Mouse (Mus musculus): ENCODE data around the gene Ogfr. TPM values are rescaled to one million over a fixed set of nuclear protein-coding genes. Genes with fewer than 3 reads are reported as not detected.

Gene Ogfr
- polyA plus RNA-seq, 1 experiment from 2014 or later, result 23.9 TPM

DNA sequence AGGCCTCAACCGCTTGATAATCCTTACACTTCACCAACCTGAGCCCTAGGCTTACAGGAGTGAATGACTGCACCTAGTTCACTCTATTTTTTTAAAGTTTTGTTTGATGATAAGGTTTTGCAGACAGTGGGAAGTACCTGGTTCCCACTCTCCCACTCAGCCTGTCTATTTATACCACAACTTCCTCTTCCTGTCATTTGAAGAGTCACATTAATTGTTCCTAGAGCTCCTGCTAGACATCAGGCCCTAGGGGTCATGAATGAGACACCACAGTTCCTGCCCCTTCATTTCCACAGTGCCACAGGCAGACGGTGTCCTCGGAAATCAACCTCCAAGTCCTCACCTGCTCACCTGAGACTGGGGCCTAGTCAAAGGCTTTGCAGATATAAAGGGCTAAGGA is 32.6 kb upstream of the Ogfr start:
- no peaks in the 10 kb centered on the region for H3K4me1 ChIP-seq (replicated peaks; ENCODE audit: control insufficient read depth, insufficient read depth)
- no peak overlapping the region for H3K27ac ChIP-seq (replicated peaks)
- no peak for TF ChIP-seq EP300 (optimal IDR thresholded peaks at IDR 0.05)
- TF ChIP-seq CTCF (IDR thresholded peaks at IDR 0.05; ENCODE audit: low read depth), result no peak
- H3K4me2 ChIP-seq (replicated peaks; ENCODE audit: low read depth), result no peak overlapping the region
- no peak for DNase-seq (ENCODE audit: low spot score)
- WGBS, result 66% methylated on average over 3 of the region's 3 CpGs
- H3K9me3 ChIP-seq (ENCODE audit: control insufficient read depth, low read length), result no peaks in the 10 kb centered on the region
- H3K4me3 ChIP-seq (ENCODE audit: low read depth, low read length), result no peak overlapping the region
- H3K36me3 ChIP-seq (ENCODE audit: control insufficient read depth, insufficient read depth, low read length), result no peaks in the 10 kb centered on the region
- no peak for ATAC-seq (ENCODE audit: low FRiP score, low TSS enrichment)
- no peak overlapping the region for H3K9ac ChIP-seq (ENCODE audit: low read length)
- no peaks in the 10 kb centered on the region for H3K27me3 ChIP-seq (ENCODE audit: control insufficient read depth, insufficient read depth, low read length)

GRCm38 (mm10) chr2:180560245-180560644 is 28.8 kb upstream of the Ogfr start:
- Histone ChIP-seq H3K9ac (ENCODE audit: low read length) (no peak overlapping the region), H3K4me1 (replicated peaks; ENCODE audit: control insufficient read depth, insufficient read depth) (no peaks in the 10 kb centered on the region), H3K27ac (replicated peaks) (no peak overlapping the region), H3K9me3 (ENCODE audit: control insufficient read depth, low read length) (no peaks in the 10 kb centered on the region), H3K4me2 (replicated peaks; ENCODE audit: low read depth) (no peak overlapping the region), H3K27me3 (ENCODE audit: control insufficient read depth, insufficient read depth, low read length) (no peaks in the 10 kb centered on the region), H3K4me3 (ENCODE audit: low read depth, low read length) (no peak overlapping the region), H3K36me3 (ENCODE audit: control insufficient read depth, insufficient read depth, low read length) (no peaks in the 10 kb centered on the region)
- DNase-seq (ENCODE audit: low spot score) (no peak), ATAC-seq (ENCODE audit: low FRiP score, low TSS enrichment) (no peak)
- TF ChIP-seq EP300 (optimal IDR thresholded peaks at IDR 0.05), result no peak
- TF ChIP-seq CTCF (IDR thresholded peaks at IDR 0.05; ENCODE audit: low read depth), result peak; percentile 66
- WGBS, result 55% methylated on average over 5 of the region's 5 CpGs

DNA sequence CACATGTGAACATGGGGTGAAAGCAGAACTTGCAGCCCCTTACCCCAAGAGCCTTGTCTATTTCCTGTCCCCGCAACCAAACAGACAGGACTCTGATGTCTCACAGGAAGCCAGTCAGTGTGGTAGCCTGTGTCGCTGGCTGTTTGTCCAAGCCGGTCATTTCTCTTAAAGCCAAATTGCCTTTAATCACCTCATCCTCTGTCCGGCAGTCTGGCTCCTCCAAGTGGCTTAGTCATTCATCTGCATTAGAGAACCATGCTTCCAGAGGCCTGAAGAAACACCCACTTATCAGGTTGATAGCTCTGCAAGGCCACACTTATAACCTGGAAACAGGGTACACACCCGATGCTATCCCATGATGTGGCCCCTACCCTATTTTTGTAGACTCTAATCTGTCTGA is 26.9 kb upstream of the Ogfr start:
- H3K9me3 ChIP-seq (ENCODE audit: control insufficient read depth, low read length), result no peaks in the 10 kb centered on the region
- DNase-seq (ENCODE audit: low spot score), result no peak
- H3K4me2 ChIP-seq (replicated peaks; ENCODE audit: low read depth), result no peak overlapping the region
- 58% methylated on average over 5 of the region's 5 CpGs for WGBS
- no peaks in the 10 kb centered on the region for H3K4me1 ChIP-seq (replicated peaks; ENCODE audit: control insufficient read depth, insufficient read depth)
- H3K36me3 ChIP-seq (ENCODE audit: control insufficient read depth, insufficient read depth, low read length), result no peaks in the 10 kb centered on the region
- ATAC-seq (ENCODE audit: low FRiP score, low TSS enrichment), result no peak
- no peak for TF ChIP-seq EP300 (optimal IDR thresholded peaks at IDR 0.05)
- peak; percentile 45 for TF ChIP-seq CTCF (IDR thresholded peaks at IDR 0.05; ENCODE audit: low read depth)
- no peak overlapping the region for H3K4me3 ChIP-seq (ENCODE audit: low read depth, low read length)
- H3K9ac ChIP-seq (ENCODE audit: low read length), result no peak overlapping the region
- H3K27me3 ChIP-seq (ENCODE audit: control insufficient read depth, insufficient read depth, low read length), result no peaks in the 10 kb centered on the region
- no peak overlapping the region for H3K27ac ChIP-seq (replicated peaks)

DNA sequence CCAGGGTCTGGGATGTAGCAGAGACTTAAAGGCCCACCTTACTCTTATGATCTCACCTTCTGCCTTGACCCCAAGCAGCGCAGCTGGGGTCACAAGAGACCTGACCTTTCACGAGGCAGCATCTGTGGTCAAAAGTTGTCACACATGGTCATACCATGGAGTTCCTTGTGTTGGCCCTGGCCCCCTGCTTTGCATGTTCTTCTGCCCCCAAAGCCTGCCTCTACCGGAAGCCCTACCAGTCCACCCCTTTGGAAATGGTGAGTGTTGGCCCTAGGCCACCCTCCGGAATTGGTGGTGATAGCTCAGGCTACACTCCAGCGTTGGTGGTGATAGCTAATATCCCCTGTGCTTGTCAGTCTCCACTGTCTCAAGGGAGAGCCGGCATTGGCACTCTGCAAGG is 25.7 kb upstream of the Ogfr start:
- no peak overlapping the region for H3K4me2 ChIP-seq (replicated peaks; ENCODE audit: low read depth)
- no peak overlapping the region for H3K27ac ChIP-seq (replicated peaks)
- no peaks in the 10 kb centered on the region for H3K27me3 ChIP-seq (ENCODE audit: control insufficient read depth, insufficient read depth, low read length)
- no peaks in the 10 kb centered on the region for H3K9me3 ChIP-seq (ENCODE audit: control insufficient read depth, low read length)
- WGBS, result 63% methylated on average over 6 of the region's 6 CpGs
- DNase-seq (ENCODE audit: low spot score) (no peak), ATAC-seq (ENCODE audit: low FRiP score, low TSS enrichment) (no peak)
- no peak overlapping the region for H3K4me3 ChIP-seq (ENCODE audit: low read depth, low read length)
- no peaks in the 10 kb centered on the region for H3K4me1 ChIP-seq (replicated peaks; ENCODE audit: control insufficient read depth, insufficient read depth)
- no peak overlapping the region for H3K9ac ChIP-seq (ENCODE audit: low read length)
- TF ChIP-seq CTCF (IDR thresholded peaks at IDR 0.05; ENCODE audit: low read depth) (no peak), EP300 (optimal IDR thresholded peaks at IDR 0.05) (no peak)
- H3K36me3 ChIP-seq (ENCODE audit: control insufficient read depth, insufficient read depth, low read length), result no peaks in the 10 kb centered on the region

DNA sequence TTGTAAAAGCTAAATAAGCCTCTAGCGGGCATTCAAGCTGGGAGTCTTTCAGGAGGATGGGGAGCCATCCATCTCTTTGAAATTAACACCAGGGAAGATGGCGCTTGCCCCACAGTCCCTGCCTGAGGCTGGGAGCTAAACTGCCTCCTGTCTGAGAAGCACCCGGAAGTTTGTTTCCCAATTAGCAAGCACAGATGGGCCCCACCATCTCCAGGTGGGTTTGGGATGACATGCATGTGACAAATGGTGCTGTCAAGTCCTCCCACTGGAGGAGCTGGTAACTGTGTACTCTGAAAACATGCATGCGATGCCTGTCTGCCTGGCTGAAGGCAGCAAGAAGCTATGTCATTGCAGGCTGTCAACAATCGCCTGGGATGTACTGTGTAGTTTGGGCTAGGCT is 25.2 kb upstream of the Ogfr start:
- no peaks in the 10 kb centered on the region for H3K4me1 ChIP-seq (replicated peaks; ENCODE audit: control insufficient read depth, insufficient read depth)
- no peak overlapping the region for H3K9ac ChIP-seq (ENCODE audit: low read length)
- 25% methylated on average over 5 of the region's 5 CpGs for WGBS
- no peaks in the 10 kb centered on the region for H3K9me3 ChIP-seq (ENCODE audit: control insufficient read depth, low read length)
- DNase-seq (ENCODE audit: low spot score), result no peak
- no peak overlapping the region for H3K4me2 ChIP-seq (replicated peaks; ENCODE audit: low read depth)
- no peak for ATAC-seq (ENCODE audit: low FRiP score, low TSS enrichment)
- no peak overlapping the region for H3K4me3 ChIP-seq (ENCODE audit: low read depth, low read length)
- H3K27ac ChIP-seq (replicated peaks), result no peak overlapping the region
- TF ChIP-seq CTCF (IDR thresholded peaks at IDR 0.05; ENCODE audit: low read depth), result no peak
- no peak for TF ChIP-seq EP300 (optimal IDR thresholded peaks at IDR 0.05)
- H3K36me3 ChIP-seq (ENCODE audit: control insufficient read depth, insufficient read depth, low read length), result no peaks in the 10 kb centered on the region
- no peaks in the 10 kb centered on the region for H3K27me3 ChIP-seq (ENCODE audit: control insufficient read depth, insufficient read depth, low read length)

GRCm38 (mm10) chr2:180566240-180566913 is 22.7 kb upstream of the Ogfr start:
- H3K4me3 ChIP-seq (ENCODE audit: low read depth, low read length), result no peak overlapping the region
- no peak overlapping the region for H3K4me2 ChIP-seq (replicated peaks; ENCODE audit: low read depth)
- H3K27me3 ChIP-seq (ENCODE audit: control insufficient read depth, insufficient read depth, low read length), result no peaks in the 10 kb centered on the region
- no peaks in the 10 kb centered on the region for H3K36me3 ChIP-seq (ENCODE audit: control insufficient read depth, insufficient read depth, low read length)
- H3K9ac ChIP-seq (ENCODE audit: low read length), result no peak overlapping the region
- no peak for TF ChIP-seq EP300 (optimal IDR thresholded peaks at IDR 0.05)
- TF ChIP-seq CTCF (IDR thresholded peaks at IDR 0.05; ENCODE audit: low read depth), result peak; percentile 86
- no peaks in the 10 kb centered on the region for H3K4me1 ChIP-seq (replicated peaks; ENCODE audit: control insufficient read depth, insufficient read depth)
- no peaks in the 10 kb centered on the region for H3K9me3 ChIP-seq (ENCODE audit: control insufficient read depth, low read length)
- DNase-seq (ENCODE audit: low spot score), result peak; percentile 77
- no peak overlapping the region for H3K27ac ChIP-seq (replicated peaks)
- 0 out of 2 replicates have a peak, but pooled peaks have one; percentile 51 for ATAC-seq (ENCODE audit: low FRiP score, low TSS enrichment)
- 37% methylated on average over 13 of the region's 13 CpGs for WGBS

All from stomach, postnatal 0 days (tissue).